Mouse (Mus musculus): Measurements from ENCODE around the gene Slc13a2. TPM values are rescaled to one million over a fixed set of nuclear protein-coding genes. Genes with fewer than 3 reads are reported as not detected.

The Slc13a2 gene
- polyA plus RNA-seq, 1 experiment from 2014 or later, result 0.12 TPM

GRCm38 (mm10) chr11:78430195-78430878, 8.3 kb upstream of the Slc13a2 start:
- H3K4me3 ChIP-seq, result no peak overlapping the region
- no peaks in the 10 kb centered on the region for H3K9me3 ChIP-seq
- no peak overlapping the region for H3K27ac ChIP-seq
- no peaks in the 10 kb centered on the region for H3K27me3 ChIP-seq
- ATAC-seq (ENCODE audit: borderline replicate concordance, extremely low read depth, low FRiP score, low TSS enrichment), result no peak
- H3K4me1 ChIP-seq, result no peaks in the 10 kb centered on the region
- no peaks in the 10 kb centered on the region for H3K36me3 ChIP-seq
- 52% methylated on average over 11 of the region's 11 CpGs for WGBS
- H3K4me2 ChIP-seq, result no peak overlapping the region
- H3K9ac ChIP-seq, result no peak overlapping the region

DNA sequence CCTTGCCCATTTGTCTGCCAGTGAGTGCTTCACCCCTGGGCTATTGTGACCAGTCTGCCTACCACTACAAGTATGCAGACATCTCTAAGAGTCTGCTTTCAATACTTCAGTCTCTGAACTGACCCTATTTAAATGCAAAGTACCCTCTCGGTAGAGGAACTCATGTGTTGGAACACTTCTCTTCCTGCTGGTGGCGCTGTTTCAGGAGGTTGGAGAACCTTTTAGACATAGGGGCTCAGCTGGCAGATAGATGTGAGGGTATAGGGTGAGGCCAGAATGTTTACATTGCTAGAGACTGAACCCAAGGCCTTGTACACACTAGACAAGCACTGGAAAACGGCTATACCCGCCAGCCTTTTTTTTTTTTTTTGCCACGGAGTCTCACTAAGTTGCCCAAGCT, 6.3 kb upstream of the Slc13a2 start:
- Histone ChIP-seq H3K27me3 (no peaks in the 10 kb centered on the region), H3K9ac (no peak overlapping the region), H3K4me1 (peaks cover 5% of the 10 kb centered on the region; the same call in 1 of the 2 replicates), H3K36me3 (no peaks in the 10 kb centered on the region), H3K4me3 (no peak overlapping the region), H3K27ac (no peak overlapping the region), H3K9me3 (no peaks in the 10 kb centered on the region), H3K4me2 (no peak overlapping the region)
- 58% methylated on average over 5 of the region's 5 CpGs for WGBS
- ATAC-seq (ENCODE audit: borderline replicate concordance, extremely low read depth, low FRiP score, low TSS enrichment), result no peak

- ATAC-seq (ENCODE audit: borderline replicate concordance, extremely low read depth, low FRiP score, low TSS enrichment), result no peak
- 91% methylated on average over 6 of the region's 6 CpGs for WGBS
- H3K36me3 ChIP-seq, result no peaks in the 10 kb centered on the region
- H3K4me2 ChIP-seq, result no peak overlapping the region
- H3K4me1 ChIP-seq, result peaks cover 5% of the 10 kb centered on the region; the same call in 1 of the 2 replicates
- H3K9me3 ChIP-seq, result no peaks in the 10 kb centered on the region
- H3K9ac ChIP-seq, result no peak overlapping the region
- no peak overlapping the region for H3K4me3 ChIP-seq
- H3K27ac ChIP-seq, result no peak overlapping the region
- peaks cover 5% of the 10 kb centered on the region; the same call in 1 of the 2 replicates for H3K27me3 ChIP-seq
These were observed 5.6 kb upstream of the Slc13a2 start for GRCm38 (mm10) chr11:78427655-78428054.

- Histone ChIP-seq H3K4me1 (peaks cover 13% of the 10 kb centered on the region; the same call in 1 of the 2 replicates), H3K27me3 (peaks cover 12% of the 10 kb centered on the region; the same call in 1 of the 2 replicates), H3K9ac (no peak overlapping the region), H3K9me3 (no peaks in the 10 kb centered on the region), H3K4me2 (no peak overlapping the region), H3K36me3 (no peaks in the 10 kb centered on the region), H3K27ac (no peak overlapping the region), H3K4me3 (no peak overlapping the region)
- WGBS, result 80% methylated on average over 1 of the region's 1 CpGs
- ATAC-seq (ENCODE audit: borderline replicate concordance, extremely low read depth, low FRiP score, low TSS enrichment), result no peak
These were observed 3.6 kb upstream of the Slc13a2 start for GRCm38 (mm10) chr11:78425572-78425971.

DNA sequence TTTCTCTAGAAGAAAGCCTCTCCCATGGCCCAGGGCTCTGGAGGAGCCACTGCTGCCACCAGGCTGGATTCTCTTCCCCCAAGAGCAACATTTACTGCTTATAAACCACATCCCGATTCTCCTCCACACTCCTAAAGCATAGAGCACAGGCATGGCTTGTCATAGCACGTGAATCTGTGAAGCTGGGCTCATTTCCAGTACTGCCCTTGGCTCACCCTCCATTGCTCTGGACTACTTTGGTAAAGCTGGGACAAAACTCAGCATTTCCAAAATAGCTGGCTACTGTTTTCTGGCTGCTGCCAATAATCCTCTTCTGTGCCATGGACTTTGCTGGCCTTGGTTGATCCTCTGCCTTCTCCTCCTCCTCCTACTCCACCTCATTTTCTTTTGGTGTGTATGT, 2.3 kb upstream of the Slc13a2 start:
- H3K27me3 ChIP-seq, result peaks cover 12% of the 10 kb centered on the region; the same call in 1 of the 2 replicates
- no peaks in the 10 kb centered on the region for H3K9me3 ChIP-seq
- H3K9ac ChIP-seq, result no peak overlapping the region
- no peaks in the 10 kb centered on the region for H3K36me3 ChIP-seq
- H3K4me1 ChIP-seq, result peaks cover 13% of the 10 kb centered on the region; the same call in 1 of the 2 replicates
- ATAC-seq (ENCODE audit: borderline replicate concordance, extremely low read depth, low FRiP score, low TSS enrichment), result no peak
- no peak overlapping the region for H3K4me2 ChIP-seq
- H3K27ac ChIP-seq, result no peak overlapping the region
- no peak overlapping the region for H3K4me3 ChIP-seq
- WGBS, result 51% methylated on average over 2 of the region's 2 CpGs

DNA sequence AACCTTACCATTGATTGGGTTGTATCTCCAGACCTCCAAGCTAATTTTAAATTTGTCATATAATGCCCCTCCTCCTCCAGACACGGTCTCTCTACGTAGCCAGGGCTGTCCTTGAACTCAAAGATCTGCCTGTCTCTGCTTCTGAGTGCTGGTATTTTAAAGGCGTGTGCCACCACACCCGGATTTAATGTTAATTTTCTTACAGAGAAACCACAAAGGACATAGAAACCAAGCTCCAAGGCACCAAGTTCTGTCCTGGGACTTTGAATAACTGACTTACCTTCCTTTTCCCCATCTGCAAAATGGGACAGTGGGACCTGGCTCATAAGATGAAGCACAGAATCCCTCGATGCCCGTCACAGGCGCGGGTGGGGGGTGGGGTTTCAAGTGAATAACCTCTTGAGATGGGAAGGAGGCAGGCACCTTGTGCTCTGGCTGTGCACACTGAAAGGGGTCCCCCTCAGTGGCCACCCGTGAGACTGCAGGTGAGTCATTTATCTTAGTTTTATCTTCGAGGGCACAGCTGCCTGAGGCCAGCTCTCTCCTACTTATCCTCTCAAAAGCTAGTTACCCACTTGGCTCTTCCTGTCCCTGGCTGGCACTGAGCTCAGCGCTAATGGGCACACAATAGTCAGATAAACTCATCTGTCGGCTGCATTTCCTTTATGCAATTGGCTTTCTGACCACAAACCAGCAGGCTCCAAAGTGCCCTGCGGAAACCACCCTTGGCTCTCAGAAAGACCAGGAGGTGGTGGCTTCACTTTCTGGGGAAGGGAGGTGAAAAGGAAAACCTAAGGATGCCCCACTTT, 612 bp downstream of the Slc13a2 start:
- Histone ChIP-seq H3K36me3 (no peaks in the 10 kb centered on the region), H3K4me3 (no peak overlapping the region), H3K27me3 (peaks cover 12% of the 10 kb centered on the region; the same call in 1 of the 2 replicates), H3K27ac (no peak overlapping the region), H3K4me2 (no peak overlapping the region), H3K4me1 (peaks cover 13% of the 10 kb centered on the region; the same call in 1 of the 2 replicates), H3K9me3 (no peaks in the 10 kb centered on the region), H3K9ac (no peak overlapping the region)
- no peak for ATAC-seq (ENCODE audit: borderline replicate concordance, extremely low read depth, low FRiP score, low TSS enrichment)
- 48% methylated on average over 13 of the region's 13 CpGs for WGBS

DNA sequence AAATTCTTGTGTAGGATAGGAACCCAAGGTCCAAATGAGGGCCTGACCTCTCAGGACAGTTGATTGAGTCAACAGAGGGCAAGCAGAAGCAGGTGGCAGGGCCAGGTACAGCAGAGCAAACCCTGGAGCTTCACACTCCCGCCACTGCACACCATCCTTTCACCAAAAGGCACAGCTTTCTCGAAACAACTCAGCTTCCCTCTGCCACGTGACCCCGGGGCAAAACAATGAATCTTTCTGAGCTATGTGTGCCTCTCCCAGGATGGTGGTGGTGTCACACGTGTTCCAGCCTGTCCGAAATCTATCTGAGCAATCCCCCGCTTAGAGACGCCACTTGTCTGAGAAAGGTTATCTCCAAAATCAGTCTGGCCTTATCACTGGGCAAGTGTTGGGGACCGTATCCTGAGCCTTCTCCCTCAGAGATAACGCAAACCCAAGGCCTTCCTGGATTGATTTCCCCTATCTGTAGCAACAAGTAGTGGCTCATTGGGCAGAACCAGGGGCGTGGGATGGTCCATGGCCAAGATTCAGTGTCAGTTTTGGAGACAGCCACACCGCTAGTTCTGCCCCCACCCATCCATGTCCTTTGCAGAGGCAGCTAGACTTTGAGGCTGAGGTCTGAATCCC, 1.6 kb downstream of the Slc13a2 start:
- Histone ChIP-seq H3K9me3 (no peaks in the 10 kb centered on the region), H3K4me1 (peaks cover 13% of the 10 kb centered on the region; the same call in 1 of the 2 replicates), H3K36me3 (no peaks in the 10 kb centered on the region), H3K4me3 (no peak overlapping the region), H3K9ac (no peak overlapping the region), H3K27me3 (peaks cover 12% of the 10 kb centered on the region; the same call in 1 of the 2 replicates), H3K27ac (no peak overlapping the region), H3K4me2 (no peak overlapping the region)
- WGBS, result 43% methylated on average over 12 of the region's 12 CpGs
- ATAC-seq (ENCODE audit: borderline replicate concordance, extremely low read depth, low FRiP score, low TSS enrichment), result no peak

GRCm38 (mm10) chr11:78416854-78417253, 5.2 kb downstream of the Slc13a2 start:
- no peak for ATAC-seq (ENCODE audit: borderline replicate concordance, extremely low read depth, low FRiP score, low TSS enrichment)
- no peak overlapping the region for H3K9ac ChIP-seq

GRCm38 (mm10) chr11:78412861-78413260, 9.2 kb downstream of the Slc13a2 start:
- Histone ChIP-seq H3K4me1 (0 out of 2 replicates have a peak, but pooled peaks cover 4% of the 10 kb centered on the region), H3K27ac (no peak overlapping the region), H3K9me3 (no peaks in the 10 kb centered on the region), H3K4me3 (no peak overlapping the region), H3K36me3 (no peaks in the 10 kb centered on the region), H3K4me2 (no peak overlapping the region), H3K27me3 (no peaks in the 10 kb centered on the region), H3K9ac (no peak overlapping the region)
- ATAC-seq (ENCODE audit: borderline replicate concordance, extremely low read depth, low FRiP score, low TSS enrichment), result no peak
- 64% methylated on average over 6 of the region's 6 CpGs for WGBS

More at GRCm38 (mm10) chr11:78416854-78417253, 5.2 kb downstream of the Slc13a2 start:
- no peak overlapping the region for H3K4me2 ChIP-seq
- H3K27me3 ChIP-seq, result peaks cover 3% of the 10 kb centered on the region; the same call in 1 of the 2 replicates
- 68% methylated on average over 6 of the region's 6 CpGs for WGBS
- H3K36me3 ChIP-seq, result no peaks in the 10 kb centered on the region
- H3K9me3 ChIP-seq, result no peaks in the 10 kb centered on the region
- H3K4me1 ChIP-seq, result 0 out of 2 replicates have a peak, but pooled peaks cover 6% of the 10 kb centered on the region
- no peak overlapping the region for H3K27ac ChIP-seq
- H3K4me3 ChIP-seq, result no peak overlapping the region

DNA sequence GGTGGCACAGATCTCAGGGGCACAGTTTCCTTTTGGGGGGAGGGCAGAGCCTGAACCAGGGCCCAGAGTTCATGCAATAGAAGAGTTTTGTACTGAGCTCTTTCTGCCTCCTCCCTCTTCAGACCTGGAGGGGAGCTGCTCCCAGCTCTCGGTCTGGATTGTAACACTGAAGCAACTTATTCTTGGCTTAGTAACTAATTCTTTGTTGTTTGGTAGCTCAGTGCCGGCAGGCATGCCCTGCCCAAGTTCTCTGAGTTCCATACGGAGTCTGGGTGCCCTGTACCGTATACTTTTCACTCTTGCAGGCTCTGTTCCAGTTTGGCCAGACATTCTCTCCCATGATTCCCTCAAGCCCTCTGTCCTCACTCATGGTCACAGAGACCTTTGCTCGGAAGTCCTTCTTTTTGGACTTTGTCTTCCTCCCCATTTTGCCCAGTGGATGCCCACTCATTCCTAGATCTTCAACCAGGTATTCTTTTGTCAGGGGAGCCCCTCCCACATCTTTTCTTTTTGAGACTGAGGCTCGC, 9.6 kb downstream of the Slc13a2 start:
- Histone ChIP-seq H3K36me3 (no peaks in the 10 kb centered on the region), H3K9me3 (no peaks in the 10 kb centered on the region), H3K4me2 (no peak overlapping the region), H3K4me1 (0 out of 2 replicates have a peak, but pooled peaks cover 4% of the 10 kb centered on the region), H3K4me3 (no peak overlapping the region), H3K27me3 (no peaks in the 10 kb centered on the region), H3K27ac (no peak overlapping the region), H3K9ac (no peak overlapping the region)
- WGBS, result 69% methylated on average over 6 of the region's 6 CpGs
- no peak for ATAC-seq (ENCODE audit: borderline replicate concordance, extremely low read depth, low FRiP score, low TSS enrichment)

- H3K9ac ChIP-seq, result no peak overlapping the region
- ATAC-seq (ENCODE audit: borderline replicate concordance, extremely low read depth, low FRiP score, low TSS enrichment), result no peak
- H3K4me1 ChIP-seq, result 0 out of 2 replicates have a peak, but pooled peaks cover 4% of the 10 kb centered on the region
- H3K4me2 ChIP-seq, result no peak overlapping the region
- no peaks in the 10 kb centered on the region for H3K36me3 ChIP-seq
- no peaks in the 10 kb centered on the region for H3K9me3 ChIP-seq
- no peak overlapping the region for H3K27ac ChIP-seq
- H3K4me3 ChIP-seq, result no peak overlapping the region
- 70% methylated on average over 11 of the region's 11 CpGs for WGBS
- H3K27me3 ChIP-seq, result no peaks in the 10 kb centered on the region
These were observed 10.3 kb downstream of the Slc13a2 start for GRCm38 (mm10) chr11:78411606-78412323.
